Mouse (Mus musculus): ENCODE measurements around the gene Prep.

The Prep gene

GRCm38 (mm10) chr10:45112927-45113326 is 45.9 kb downstream of the Prep start:
- DNase-seq (ENCODE audit: extremely low read depth, low read depth, low spot score): no peak

GRCm38 (mm10) chr10:45114462-45114861 is 47.5 kb downstream of the Prep start:
- DNase-seq (ENCODE audit: extremely low read depth, low read depth, low spot score): no peak

- DNase-seq (ENCODE audit: extremely low read depth, low read depth, low spot score): no peak
Measured at GRCm38 (mm10) chr10:45116832-45117231, 49.8 kb downstream of the Prep start.

GRCm38 (mm10) chr10:45118389-45118788 is 51.4 kb downstream of the Prep start:
- no peak for DNase-seq (ENCODE audit: extremely low read depth, low read depth, low spot score)

- DNase-seq (ENCODE audit: extremely low read depth, low read depth, low spot score): no peak
Measured at GRCm38 (mm10) chr10:45121637-45122036, 54.6 kb downstream of the Prep start.

GRCm38 (mm10) chr10:45122476-45122875 is 55.5 kb downstream of the Prep start:
- DNase-seq (ENCODE audit: extremely low read depth, low read depth, low spot score): no peak

- DNase-seq (ENCODE audit: extremely low read depth, low read depth, low spot score): no peak
Measured at GRCm38 (mm10) chr10:45123011-45123410, 56.0 kb downstream of the Prep start.

GRCm38 (mm10) chr10:45129105-45129504 is 62.1 kb downstream of the Prep start:
- DNase-seq (ENCODE audit: extremely low read depth, low read depth, low spot score): no peak

- no peak for DNase-seq (ENCODE audit: extremely low read depth, low read depth, low spot score)
Measured at GRCm38 (mm10) chr10:45130004-45130403, 63.0 kb downstream of the Prep start.

GRCm38 (mm10) chr10:45132371-45132770 is 65.4 kb downstream of the Prep start:
- no peak for DNase-seq (ENCODE audit: extremely low read depth, low read depth, low spot score)

- no peak for DNase-seq (ENCODE audit: extremely low read depth, low read depth, low spot score)
Measured at GRCm38 (mm10) chr10:45136806-45137205, 69.8 kb downstream of the Prep start.

GRCm38 (mm10) chr10:45139910-45140309 is 72.9 kb downstream of the Prep start:
- no peak for DNase-seq (ENCODE audit: extremely low read depth, low read depth, low spot score)

GRCm38 (mm10) chr10:45140474-45141212 is 73.6 kb downstream of the Prep start:
- DNase-seq (ENCODE audit: extremely low read depth, low read depth, low spot score): no peak

GRCm38 (mm10) chr10:45142359-45142758 is 75.4 kb downstream of the Prep start:
- DNase-seq (ENCODE audit: extremely low read depth, low read depth, low spot score): no peak

GRCm38 (mm10) chr10:45144038-45144817 is 77.2 kb downstream of the Prep start:
- no peak for DNase-seq (ENCODE audit: extremely low read depth, low read depth, low spot score)

GRCm38 (mm10) chr10:45146821-45147220 is 79.8 kb downstream of the Prep start:
- no peak for DNase-seq (ENCODE audit: extremely low read depth, low read depth, low spot score)

- DNase-seq (ENCODE audit: extremely low read depth, low read depth, low spot score): no peak
Measured at GRCm38 (mm10) chr10:45151137-45151536, 84.1 kb downstream of the Prep start.

GRCm38 (mm10) chr10:45151771-45152692 is 85.0 kb downstream of the Prep start:
- no peak for DNase-seq (ENCODE audit: extremely low read depth, low read depth, low spot score)

GRCm38 (mm10) chr10:45154557-45155060 is 87.6 kb downstream of the Prep start:
- DNase-seq (ENCODE audit: extremely low read depth, low read depth, low spot score): no peak

- DNase-seq (ENCODE audit: extremely low read depth, low read depth, low spot score): no peak
Measured at GRCm38 (mm10) chr10:45165851-45166250, 98.8 kb downstream of the Prep start.

GRCm38 (mm10) chr10:45173927-45174326 is 106.9 kb downstream of the Prep start:
- DNase-seq (ENCODE audit: extremely low read depth, low read depth, low spot score): no peak
